Mouse (Mus musculus) stomach, postnatal 0 days (tissue): ENCODE measurements around the gene Cenpn. TPM values are rescaled to one million over a fixed set of nuclear protein-coding genes. Genes with fewer than 3 reads are reported as not detected.

Experiments used
- ATAC-seq: fragments of 200-750 bp; cut with Nextera tagmentation; 2 replicates; pipeline ENCODE4 v1.8.0; 2017; ENCODE audit not compliant: low FRiP score, low TSS enrichment
- DNase-seq: peaks from one replicate; pipeline ENCODE4 v3.0.0-alpha.2; 2016; ENCODE audit warnings: low spot score
- H3K27ac ChIP-seq: fragments of 300-500 bp; sonication (generic); replicated peaks from 2 replicates; pipeline ENCODE4 v1.5.1; 2014; ENCODE audit warnings: mild to moderate bottlenecking, control low read depth
- H3K27me3 ChIP-seq: fragments of 300-500 bp; sonication (generic); 2 replicates; pipeline ENCODE4 v1.6.1; 2014; ENCODE audit warnings: low read length; ENCODE audit not compliant: control insufficient read depth, insufficient read depth
- H3K36me3 ChIP-seq: fragments of 300-500 bp; sonication (generic); 2 replicates; pipeline ENCODE4 v1.6.1; 2014; ENCODE audit warnings: low read length, mixed read lengths; ENCODE audit not compliant: control insufficient read depth, insufficient read depth
- H3K4me1 ChIP-seq: fragments of 300-500 bp; sonication (generic); replicated peaks from 2 replicates; pipeline ENCODE4 v1.6.1; 2014; ENCODE audit warnings: antibody characterized with exemption; ENCODE audit not compliant: control insufficient read depth, insufficient read depth
- H3K4me2 ChIP-seq: fragments of 300-500 bp; sonication (generic); replicated peaks from 2 replicates; pipeline ENCODE4 v1.6.1; 2014; ENCODE audit warnings: low read depth, mild to moderate bottlenecking, control low read depth, moderate library complexity
- H3K4me3 ChIP-seq: fragments of 300-500 bp; sonication (generic); 2 replicates; pipeline ENCODE4 v1.5.1; 2014; ENCODE audit warnings: low read depth, low read length, control low read depth
- H3K9ac ChIP-seq: fragments of 300-500 bp; sonication (generic); 2 replicates; pipeline ENCODE4 v1.6.1; 2014; ENCODE audit warnings: mild to moderate bottlenecking, low read length, control low read depth, mixed read lengths
- H3K9me3 ChIP-seq: fragments of 300-500 bp; sonication (generic); 2 replicates; pipeline ENCODE4 v1.6.1; 2016; ENCODE audit warnings: low read length; ENCODE audit not compliant: control insufficient read depth
- CTCF ChIP-seq: IDR thresholded peaks from 2 replicates; pipeline ENCODE4 v1.5.1; 2016; ENCODE audit warnings: antibody characterized with exemption, low read depth, mild to moderate bottlenecking, moderate library complexity
- EP300 ChIP-seq: optimal IDR thresholded peaks from 2 replicates; pipeline ENCODE3; 2016; ENCODE audit warnings: antibody characterized with exemption
- WGBS: fragments of 180-500 bp; shearing (Covaris S2); extraction: QIAGEN DNeasy Blood & Tissue Kit; methylation state at CpG from one replicate; pipeline ENCODE4 v1.1.7; 2014; 5-methylcytosine and 5-hydroxymethylcytosine counted together
- polyA plus RNA-seq: library from polyadenylated mRNA; unstranded; fragments of >200 nt; fragmentation: Nextera tagmentation; extraction: Ambion mirVana; gene quantifications from 2 replicates; pipeline ENCODE4 v1.2.1, GENCODE M21; 2015

Gene Cenpn
- polyA plus RNA-seq, 1 experiment from 2014 or later, result 8.3 TPM

DNA sequence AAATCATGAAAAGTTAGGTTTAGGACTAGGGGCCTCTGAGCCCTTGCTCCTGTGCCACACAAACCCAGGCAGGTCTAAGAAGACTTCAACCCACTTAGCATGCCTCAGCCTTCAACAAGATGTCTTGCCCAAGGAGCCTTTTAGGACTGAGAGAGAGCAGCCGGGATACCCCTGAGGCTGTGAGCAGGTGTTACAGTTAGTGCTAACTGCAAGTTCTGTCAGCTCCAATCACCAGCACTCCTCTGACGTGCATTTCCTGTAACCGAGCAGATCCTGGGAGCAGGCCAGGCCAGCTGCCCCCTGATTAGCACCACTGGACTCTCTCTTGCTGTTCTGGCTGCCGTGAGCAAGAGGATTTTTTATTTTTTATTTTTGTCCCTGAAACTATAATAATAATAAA is 33.7 kb upstream of the Cenpn start:
- ATAC-seq (no peak), DNase-seq (no peak)
- no peaks in the 10 kb centered on the region for H3K9me3 ChIP-seq
- no peak overlapping the region for H3K4me3 ChIP-seq
- H3K27ac ChIP-seq, result no peak overlapping the region
- no peaks in the 10 kb centered on the region for H3K4me1 ChIP-seq
- H3K36me3 ChIP-seq, result peaks cover 7% of the 10 kb centered on the region; the same call in 1 of the 2 replicates
- H3K9ac ChIP-seq, result no peak overlapping the region
- H3K4me2 ChIP-seq, result no peak overlapping the region
- H3K27me3 ChIP-seq, result no peaks in the 10 kb centered on the region
- TF ChIP-seq EP300, result no peak
- TF ChIP-seq CTCF, result no peak
- WGBS, result 65% methylated on average over 4 of the region's 4 CpGs

DNA sequence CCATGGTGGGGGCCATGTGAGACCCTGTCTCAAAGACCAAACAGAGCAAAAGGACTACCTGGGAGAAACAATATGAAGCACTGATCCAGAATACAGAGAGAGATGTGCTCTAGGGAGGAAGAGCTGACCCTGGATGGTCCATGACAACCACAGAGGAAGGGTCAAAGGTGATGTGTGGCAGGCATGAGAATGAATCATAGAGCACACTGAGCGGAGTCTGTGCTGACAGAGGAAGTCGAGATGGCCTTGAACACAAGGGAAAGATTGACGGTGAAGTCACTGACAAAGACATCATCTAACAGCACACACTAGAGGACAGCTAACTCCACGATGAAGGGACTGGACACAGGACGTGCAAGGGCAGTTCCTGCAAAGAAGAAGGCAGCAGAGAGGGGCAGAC is 30.1 kb upstream of the Cenpn start:
- Histone ChIP-seq H3K9ac (no peak overlapping the region), H3K36me3 (peaks cover 7% of the 10 kb centered on the region; the same call in 1 of the 2 replicates), H3K9me3 (0 out of 2 replicates have a peak, but pooled peaks cover 3% of the 10 kb centered on the region), H3K4me1 (no peaks in the 10 kb centered on the region), H3K4me3 (no peak overlapping the region), H3K27me3 (no peaks in the 10 kb centered on the region), H3K27ac (no peak overlapping the region), H3K4me2 (no peak overlapping the region)
- TF ChIP-seq CTCF, result no peak
- TF ChIP-seq EP300, result no peak
- ATAC-seq (no peak), DNase-seq (no peak)
- WGBS, result 88% methylated on average over 5 of the region's 5 CpGs

DNA sequence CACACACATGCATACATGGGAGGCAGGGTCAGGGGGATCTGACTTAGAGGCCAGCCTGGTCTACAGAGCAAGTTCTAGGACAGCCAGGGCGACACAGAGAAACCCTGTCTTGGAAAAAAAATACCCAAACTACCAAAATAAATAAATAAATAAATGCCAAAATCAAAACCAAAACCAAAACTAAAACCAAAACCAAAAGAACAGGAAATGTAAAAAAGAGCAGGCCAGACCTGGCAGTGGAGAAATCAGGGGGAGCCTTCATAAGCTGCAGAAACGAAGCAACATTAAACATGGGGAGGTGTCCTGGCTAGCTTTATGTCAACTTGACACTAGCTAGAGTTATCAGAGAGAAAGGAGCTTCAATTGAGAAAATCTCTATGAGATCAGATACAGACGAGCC is 29.4 kb upstream of the Cenpn start:
- Histone ChIP-seq H3K36me3 (peaks cover 7% of the 10 kb centered on the region; the same call in 1 of the 2 replicates), H3K4me1 (no peaks in the 10 kb centered on the region), H3K4me2 (no peak overlapping the region), H3K9ac (no peak overlapping the region), H3K27me3 (no peaks in the 10 kb centered on the region), H3K9me3 (0 out of 2 replicates have a peak, but pooled peaks cover 3% of the 10 kb centered on the region), H3K27ac (no peak overlapping the region), H3K4me3 (no peak overlapping the region)
- no peak for TF ChIP-seq EP300
- no peak for TF ChIP-seq CTCF
- DNase-seq, result no peak
- no peak for ATAC-seq
- 86% methylated on average over 3 of the region's 3 CpGs for WGBS

DNA sequence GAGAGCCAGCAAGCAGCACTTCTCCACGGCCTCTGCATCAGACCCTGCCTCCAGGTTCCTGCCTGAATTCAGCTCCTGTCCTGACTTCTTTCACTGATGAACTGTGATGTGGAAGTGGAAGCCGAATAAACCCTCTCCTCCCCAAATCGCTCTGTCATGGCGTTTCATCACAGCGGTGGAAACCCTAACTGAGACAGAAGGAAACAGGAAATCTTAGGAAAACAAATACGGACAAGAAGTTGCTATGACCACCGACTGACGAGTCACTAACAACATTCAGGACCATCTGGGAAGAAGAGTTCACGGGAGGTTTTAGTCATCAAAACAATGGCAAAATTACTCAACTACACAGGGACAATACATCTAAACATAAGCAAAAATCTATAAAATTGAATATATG is 28.9 kb upstream of the Cenpn start:
- H3K27me3 ChIP-seq, result no peaks in the 10 kb centered on the region
- peaks cover 7% of the 10 kb centered on the region; the same call in 1 of the 2 replicates for H3K36me3 ChIP-seq
- H3K4me2 ChIP-seq, result no peak overlapping the region
- DNase-seq (no peak), ATAC-seq (no peak)
- no peak overlapping the region for H3K27ac ChIP-seq
- no peak for TF ChIP-seq CTCF
- no peak for TF ChIP-seq EP300
- no peaks in the 10 kb centered on the region for H3K4me1 ChIP-seq
- H3K9ac ChIP-seq, result no peak overlapping the region
- no peak overlapping the region for H3K4me3 ChIP-seq
- WGBS, result 76% methylated on average over 9 of the region's 9 CpGs
- H3K9me3 ChIP-seq, result 0 out of 2 replicates have a peak, but pooled peaks cover 3% of the 10 kb centered on the region

DNA sequence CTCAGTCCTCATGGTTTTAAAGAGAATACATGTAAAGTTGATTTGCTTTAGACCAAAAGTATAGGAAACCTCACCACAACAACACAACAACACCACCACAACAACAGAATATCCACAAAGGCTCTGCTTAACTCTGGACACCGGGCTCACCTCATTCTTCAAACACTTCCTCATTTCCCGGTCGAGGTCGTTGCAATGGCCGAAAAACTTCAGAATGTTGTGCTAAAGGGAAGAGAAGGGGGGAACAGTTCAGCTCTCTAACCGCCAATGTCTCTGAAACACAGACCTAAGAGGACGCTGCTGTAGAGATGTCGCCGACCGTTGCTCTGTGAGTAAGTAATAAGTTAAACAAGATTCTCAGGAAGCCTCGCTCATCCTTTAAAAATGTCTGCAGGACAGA is 27.6 kb upstream of the Cenpn start:
- H3K9me3 ChIP-seq, result 0 out of 2 replicates have a peak, but pooled peaks cover 3% of the 10 kb centered on the region
- TF ChIP-seq CTCF, result no peak
- no peak for TF ChIP-seq EP300
- no peaks in the 10 kb centered on the region for H3K27me3 ChIP-seq
- DNase-seq, result no peak
- no peaks in the 10 kb centered on the region for H3K4me1 ChIP-seq
- ATAC-seq, result no peak
- H3K27ac ChIP-seq, result no peak overlapping the region
- peaks cover 4% of the 10 kb centered on the region; the same call in 1 of the 2 replicates for H3K36me3 ChIP-seq
- H3K9ac ChIP-seq, result no peak overlapping the region
- WGBS, result 66% methylated on average over 11 of the region's 11 CpGs
- H3K4me2 ChIP-seq, result no peak overlapping the region
- H3K4me3 ChIP-seq, result no peak overlapping the region

DNA sequence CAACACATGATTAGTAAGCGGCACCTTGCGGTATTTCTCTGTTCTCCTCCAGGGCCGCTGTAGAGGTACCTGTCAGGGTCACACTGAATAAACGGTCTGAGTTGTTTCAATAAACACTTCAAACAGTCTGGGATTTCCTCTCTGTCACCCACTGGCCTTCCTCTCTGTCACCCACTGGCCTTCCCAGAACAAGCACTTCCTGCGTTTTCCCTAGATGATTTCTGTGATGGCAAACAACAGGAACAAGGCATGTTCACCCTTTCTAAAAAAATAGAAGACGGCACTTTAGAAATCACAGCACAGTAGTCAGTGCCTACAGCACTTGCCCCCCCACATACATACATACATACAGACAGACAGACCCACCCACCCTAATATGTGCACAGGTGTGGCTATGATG is 26.0 kb upstream of the Cenpn start:
- Histone ChIP-seq H3K4me2 (no peak overlapping the region), H3K9me3 (0 out of 2 replicates have a peak, but pooled peaks cover 3% of the 10 kb centered on the region), H3K4me1 (no peaks in the 10 kb centered on the region), H3K4me3 (no peak overlapping the region), H3K9ac (no peak overlapping the region), H3K27me3 (no peaks in the 10 kb centered on the region), H3K36me3 (no peaks in the 10 kb centered on the region), H3K27ac (no peak overlapping the region)
- no peak for ATAC-seq
- 84% methylated on average over 6 of the region's 6 CpGs for WGBS
- DNase-seq, result no peak
- no peak for TF ChIP-seq CTCF
- no peak for TF ChIP-seq EP300
